Mouse (Mus musculus) gastrocnemius, adult 2 months (tissue): ENCODE data around the gene Cgrrf1. TPM values are rescaled to one million over a fixed set of nuclear protein-coding genes. Genes with fewer than 3 reads are reported as not detected.
A peak's percentile ranks its signal among the peaks of the same experiment; 100 is the strongest.

Experiments
- DNase-seq: peaks from one replicate; pipeline ENCODE4 v3.0.0; 2022
- H3K27ac ChIP-seq: fragments of 200-600 bp; 2 replicates; pipeline ENCODE4 v1.8.1; 2022; ENCODE audit warnings: mild to moderate bottlenecking
- H3K4me3 ChIP-seq: fragments of 200-600 bp; 2 replicates; pipeline ENCODE4 v1.8.1; 2022; ENCODE audit warnings: mild to moderate bottlenecking, moderate library complexity
- CTCF ChIP-seq: fragments of 200-600 bp; IDR thresholded peaks from 2 replicates; pipeline ENCODE4 v1.8.1; 2022; ENCODE audit warnings: antibody characterized with exemption, mild to moderate bottlenecking, moderate library complexity
- intact Hi-C: fragments of 180-260 bp; cut with DNase I; formaldehyde crosslinking; loops from one replicate; pipeline ENCODE4 v1.15.1; 2025
- total RNA-seq, 2 experiments: library from RNA; stranded (reverse); gene quantifications; 2 replicates each; pipeline ENCODE4 v1.2.3; 2021

Cgrrf1 gene
- total RNA-seq, 2 experiments from 2014 or later = 53.0 to 58.9 TPM

DNA sequence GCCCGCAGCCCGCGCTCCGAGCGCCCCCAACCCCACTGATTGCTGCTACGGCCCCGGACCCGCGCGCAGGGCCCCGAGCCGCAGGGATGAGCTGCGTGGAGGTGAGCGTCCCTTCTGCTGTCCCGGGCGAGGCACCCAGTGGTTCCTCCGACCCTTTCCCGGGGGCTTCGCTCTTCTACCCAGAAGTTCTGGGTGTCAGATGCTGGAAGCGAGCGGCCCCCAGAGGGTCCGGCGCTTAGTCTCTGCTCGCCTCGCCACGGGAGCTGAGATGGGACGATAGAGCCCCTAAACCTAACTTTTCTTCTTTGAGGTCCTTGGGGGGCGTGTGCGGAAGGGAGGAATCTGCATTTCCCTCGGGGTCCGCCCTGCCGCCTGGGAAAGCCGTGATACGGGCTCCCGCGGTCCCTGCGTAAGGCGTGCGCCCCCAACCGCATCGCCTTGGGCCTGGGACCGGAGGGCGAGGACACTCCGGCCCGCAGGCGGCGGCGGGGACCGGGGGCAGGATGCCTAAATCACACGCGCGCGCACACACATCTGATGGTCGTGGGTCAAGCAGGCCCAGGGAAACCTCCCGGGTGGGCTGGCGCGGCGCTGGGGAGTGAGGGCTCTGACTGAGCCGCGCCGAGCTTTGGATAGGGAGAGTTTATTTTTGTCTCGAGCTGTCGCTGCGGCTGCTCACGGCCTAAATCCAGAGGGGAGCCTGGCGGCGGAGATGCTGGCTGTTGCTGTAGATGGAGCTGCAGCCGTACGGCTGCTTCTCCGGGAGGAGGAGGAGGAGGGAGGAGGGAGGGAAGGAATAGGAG is 51.3 kb downstream of the Cgrrf1 start:
- Histone ChIP-seq H3K4me3 (peak overlapping the region; percentile 91), H3K27ac (peak overlapping the region; percentile 91)
- no peak; the same call in none of the 2 replicates for TF ChIP-seq CTCF
- DNase-seq = peak; percentile 85
- intact Hi-C loops = loop anchor here (1.0 to 5.0 kb wide), 4 partner anchors 61 to 304 kb away; partner anchors contain the start of genes Gch1 and Gmfb

DNA sequence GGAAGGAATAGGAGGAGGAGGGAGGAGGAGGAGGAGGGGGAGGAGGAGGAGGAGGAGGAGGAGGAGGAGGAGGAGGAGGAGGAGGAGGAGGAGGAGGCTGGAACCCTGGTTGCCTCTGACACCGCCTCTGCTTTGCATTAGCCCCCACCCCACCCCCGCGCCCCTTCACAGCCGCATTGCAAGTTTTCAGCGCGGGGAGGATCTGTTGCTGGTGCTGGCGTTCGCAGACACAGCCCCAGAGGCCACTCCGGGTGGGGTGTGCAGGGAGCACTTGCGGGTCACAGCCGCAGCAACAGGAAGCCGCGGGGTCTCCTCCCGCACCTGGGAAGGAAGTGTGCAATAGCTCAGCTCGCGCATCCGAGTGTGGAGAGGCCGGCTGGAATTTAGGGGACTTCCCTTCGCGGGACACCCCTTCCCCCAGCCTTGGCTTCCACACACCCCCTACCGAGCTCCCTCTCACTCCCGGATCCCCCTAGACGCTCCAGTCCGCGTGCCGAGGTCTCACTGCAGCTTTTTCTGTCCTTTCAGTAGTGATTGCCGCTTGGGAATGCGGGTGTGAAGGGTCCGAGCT is 52.0 kb downstream of the Cgrrf1 start:
- Histone ChIP-seq H3K27ac (peak overlapping the region; percentile 91), H3K4me3 (peak overlapping the region; percentile 91)
- intact Hi-C loops = loop anchor here (1.0 to 5.0 kb wide), 4 partner anchors 62 to 303 kb away; partner anchors contain the start of genes Gch1 and Gmfb
- no peak for TF ChIP-seq CTCF
- DNase-seq = peak; percentile 66

DNA sequence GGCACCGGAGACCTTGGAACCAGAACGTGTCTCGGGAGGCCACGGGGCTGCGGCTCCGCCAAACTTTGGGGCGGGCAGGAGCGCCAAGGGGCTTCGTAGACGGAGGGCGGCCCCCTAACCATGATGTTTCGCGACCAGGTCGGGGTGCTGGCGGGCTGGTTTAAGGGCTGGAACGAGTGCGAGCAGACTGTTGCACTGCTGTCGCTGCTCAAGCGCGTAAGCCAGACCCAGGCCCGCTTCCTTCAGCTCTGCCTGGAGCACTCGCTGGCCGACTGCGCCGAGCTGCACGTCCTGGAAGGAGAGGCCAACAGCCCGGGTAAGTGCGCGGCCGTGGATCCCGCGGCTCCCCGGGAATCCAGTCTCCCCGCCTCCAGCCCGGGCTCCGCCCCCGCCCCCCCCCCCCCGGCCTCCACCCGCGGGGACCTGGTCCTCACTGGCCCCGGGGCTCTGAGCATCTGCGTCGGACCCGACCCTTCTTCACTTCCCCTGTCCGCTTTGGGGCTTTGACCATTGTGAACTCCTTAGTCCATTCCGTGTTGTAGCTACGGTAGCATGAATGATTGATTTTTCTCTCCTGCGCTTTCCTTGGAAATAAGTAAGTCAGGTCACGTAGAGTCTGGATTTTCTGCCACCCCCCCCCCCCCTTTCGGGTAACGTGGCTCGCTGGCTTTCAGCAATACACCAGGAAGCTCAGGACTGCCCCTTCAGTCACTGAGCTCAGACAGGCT is 52.9 kb downstream of the Cgrrf1 start:
- Histone ChIP-seq H3K4me3 (peak overlapping the region; percentile 91), H3K27ac (peak overlapping the region; percentile 91)
- intact Hi-C loops = loop anchor here (5.0 kb wide), 4 partner anchors 37 to 302 kb away; partner anchors contain the start of genes Gch1 and Gmfb
- DNase-seq = peak; percentile 78
- no peak for TF ChIP-seq CTCF

DNA sequence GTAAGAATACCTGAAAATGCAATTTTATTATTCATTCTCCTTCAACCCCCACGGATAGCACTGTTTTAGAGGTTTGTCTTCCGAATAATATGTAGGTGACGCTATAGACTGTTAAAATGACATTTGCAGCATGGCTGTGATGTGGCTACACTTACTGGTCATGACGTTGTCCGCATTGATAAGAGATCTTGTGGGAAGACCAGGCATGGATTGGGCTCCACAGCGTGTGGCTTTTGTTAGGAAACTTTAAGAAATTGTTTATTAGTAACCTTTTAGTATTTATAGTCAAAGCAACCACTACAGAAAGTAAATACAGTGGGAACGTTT is 53.5 kb downstream of the Cgrrf1 start:
- Histone ChIP-seq H3K4me3 (peak overlapping the region; percentile 91), H3K27ac (peak overlapping the region; percentile 91)
- DNase-seq = no peak
- intact Hi-C loops = loop anchor here (5.0 kb wide), 1 partner anchor 37 kb away; no protein-coding TSS in a partner anchor
- TF ChIP-seq CTCF = no peak; the same call in 1 of the 2 replicates

DNA sequence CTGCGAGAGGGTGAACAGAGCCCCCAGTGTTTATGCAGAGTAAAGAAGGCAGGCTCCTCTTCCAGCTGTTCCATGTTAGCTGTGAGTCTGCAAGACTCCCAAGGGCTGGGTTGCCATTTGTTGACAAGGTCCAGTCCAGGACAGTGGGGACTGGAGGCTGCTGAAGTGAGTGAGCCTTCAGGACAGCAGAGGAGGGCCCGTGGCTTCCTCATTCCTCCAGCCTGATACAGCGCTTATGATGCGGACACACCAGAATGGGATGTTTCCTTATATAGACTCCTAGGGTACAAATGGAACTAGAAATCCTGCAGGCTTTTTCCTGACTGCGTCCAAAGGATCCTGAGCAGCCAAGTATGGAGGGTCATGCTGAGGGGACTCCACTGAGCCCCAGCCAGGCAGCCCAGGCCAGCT is 54.0 kb downstream of the Cgrrf1 start:
- H3K4me3 ChIP-seq = peak overlapping the region; percentile 91
- H3K27ac ChIP-seq = peak overlapping the region; percentile 91
- intact Hi-C loops = loop anchor here (5.0 kb wide), 1 partner anchor 36 kb away; no protein-coding TSS in a partner anchor
- peak; percentile 65 for DNase-seq
- no peak for TF ChIP-seq CTCF

DNA sequence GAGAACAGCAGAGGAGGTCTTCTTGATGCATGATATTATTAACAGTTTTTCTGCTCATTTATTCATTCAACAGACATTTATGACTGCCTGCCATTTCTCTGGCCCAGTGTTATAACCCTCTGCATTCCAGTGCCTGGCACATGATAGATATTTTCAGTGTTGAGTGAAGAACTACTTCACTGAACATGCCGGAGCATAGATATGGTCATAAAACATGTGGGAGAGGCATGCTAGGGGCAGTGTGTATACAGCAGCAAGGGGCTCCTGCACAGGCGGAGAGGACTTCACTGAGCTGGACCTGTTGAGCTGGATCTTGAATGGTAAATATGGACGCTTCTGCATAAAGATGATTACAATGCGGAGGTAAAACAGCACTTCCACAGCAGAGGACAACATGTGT is 57.2 kb downstream of the Cgrrf1 start:
- no peak overlapping the region for H3K4me3 ChIP-seq
- DNase-seq = no peak
- intact Hi-C loops = loop anchor here (5.0 kb wide), 1 partner anchor 33 kb away; no protein-coding TSS in a partner anchor
- TF ChIP-seq CTCF = no peak
- H3K27ac ChIP-seq = no peak overlapping the region

DNA sequence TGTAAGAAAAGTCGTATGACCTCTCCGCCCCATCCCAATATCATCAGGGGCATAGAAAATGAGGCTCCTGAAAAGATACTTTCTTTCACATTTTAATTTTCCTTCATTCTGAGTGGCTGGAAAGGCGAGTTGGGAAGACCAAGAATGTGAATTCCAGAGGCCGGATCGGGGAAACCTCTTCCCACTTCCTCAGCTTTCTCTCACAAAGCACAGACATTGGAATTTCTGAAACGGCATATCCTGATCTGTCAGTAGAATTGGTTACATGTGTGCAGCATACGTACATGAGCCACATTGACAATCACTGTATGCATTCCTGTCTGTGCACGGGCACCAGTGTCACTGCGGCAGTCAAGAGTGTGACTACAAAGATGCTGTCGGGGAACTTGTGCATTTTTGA is 62.0 kb downstream of the Cgrrf1 start:
- no peak overlapping the region for H3K27ac ChIP-seq

DNA sequence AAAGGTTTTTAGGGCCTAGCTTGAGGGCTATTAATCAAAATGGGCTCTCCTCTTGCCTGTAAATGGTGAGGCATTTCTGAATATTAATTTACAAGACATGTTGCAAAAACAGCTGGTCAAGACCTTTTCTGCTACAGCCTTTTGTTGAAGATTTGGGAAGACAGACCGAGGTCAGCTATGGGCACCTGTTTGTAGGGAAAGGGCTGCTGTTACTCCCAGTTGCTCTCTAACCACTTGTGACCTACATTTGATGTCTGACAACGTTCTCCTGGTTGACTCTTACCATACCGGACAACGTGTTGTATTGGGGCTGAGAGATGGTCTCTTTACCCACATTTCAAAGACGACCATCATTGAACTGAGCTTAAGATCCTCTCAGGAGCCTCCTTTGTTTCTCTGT is 66.0 kb downstream of the Cgrrf1 start:
- H3K27ac ChIP-seq = peak overlapping the region; percentile 20; the same call in 1 of the 2 replicates
- no peak overlapping the region for H3K4me3 ChIP-seq
- no peak for TF ChIP-seq CTCF
- intact Hi-C loops = no loop called here
- DNase-seq = no peak

More for the DNA sequence above, 62.0 kb downstream of the Cgrrf1 start:
- H3K4me3 ChIP-seq = no peak overlapping the region
- DNase-seq = no peak
- no peak for TF ChIP-seq CTCF
- intact Hi-C loops = no loop called here

DNA sequence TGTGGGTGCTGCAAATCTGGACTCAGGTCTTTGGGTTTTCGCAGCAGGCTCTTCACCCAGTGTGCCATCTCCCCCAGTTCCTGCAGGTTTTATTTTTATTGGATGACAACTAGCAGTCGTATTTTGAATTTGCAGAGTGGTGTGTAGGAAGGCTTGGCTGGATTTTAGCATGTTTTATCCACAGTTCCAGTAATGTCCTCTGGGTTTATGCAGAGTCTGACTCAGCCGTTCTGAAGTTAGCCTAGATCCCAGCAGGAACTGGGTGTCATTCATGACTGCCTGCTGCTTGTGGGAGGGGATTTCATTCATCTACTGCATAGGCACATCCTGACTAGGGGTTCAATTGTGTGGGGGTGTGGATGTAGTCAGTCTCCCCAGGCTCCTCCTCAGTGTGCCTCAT is 66.7 kb downstream of the Cgrrf1 start:
- 0 out of 2 replicates have a peak overlapping the region, but pooled peaks have one; percentile 4 for H3K27ac ChIP-seq
- no peak for DNase-seq
- TF ChIP-seq CTCF = no peak
- intact Hi-C loops = no loop called here
- no peak overlapping the region for H3K4me3 ChIP-seq

DNA sequence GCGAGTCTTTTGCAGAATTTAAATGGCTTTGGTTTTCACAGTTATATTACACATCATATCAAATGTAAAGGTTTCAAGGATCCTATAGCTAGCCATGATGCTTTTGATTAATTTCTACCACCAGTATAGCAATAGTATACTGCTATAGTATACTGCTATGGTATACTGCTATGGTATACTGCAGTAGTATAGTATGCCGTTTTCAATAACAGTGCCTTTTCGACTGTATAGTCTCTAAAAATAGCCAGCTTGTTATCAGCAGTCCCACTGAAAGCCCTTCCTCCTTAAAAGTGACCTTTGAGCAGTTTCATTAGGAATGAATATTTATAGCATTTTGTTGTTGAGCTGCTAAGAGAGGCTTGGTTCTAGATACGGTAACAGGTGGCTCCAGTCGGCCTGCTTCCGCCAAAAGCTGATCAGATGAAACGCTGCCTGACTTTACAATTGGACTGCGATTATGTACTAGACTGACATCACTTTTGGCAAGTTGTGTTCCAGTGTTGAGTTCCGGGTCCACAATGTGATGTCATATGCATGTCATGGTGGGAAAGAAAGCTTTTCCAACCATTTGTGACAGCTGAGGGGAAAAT is 70.7 kb downstream of the Cgrrf1 start:
- no peak for TF ChIP-seq CTCF
- intact Hi-C loops = loop anchor here (5.0 kb wide), 1 partner anchor 50 kb away; no protein-coding TSS in a partner anchor
- H3K27ac ChIP-seq = peak overlapping the region; percentile 51

More for the DNA sequence above, 70.7 kb downstream of the Cgrrf1 start:
- no peak overlapping the region for H3K4me3 ChIP-seq
- no peak for DNase-seq

Other genes starting within 250 kb of the Cgrrf1 start
- not detected for gene Cdkn3, start 71.6 kb upstream of the Cgrrf1 start, total RNA-seq
- 10 to 100 TPM; 54.7 to 55.2 TPM for gene Cnih1, start 43.7 kb upstream of the Cgrrf1 start, total RNA-seq
- 10 to 100 TPM; 19.4 to 20.8 TPM for gene Gmfb, start 9.9 kb upstream of the Cgrrf1 start, total RNA-seq
- 10 to 100 TPM; 50.6 to 52.6 TPM for gene Samd4, start 50.7 kb downstream of the Cgrrf1 start, total RNA-seq